Mouse (Mus musculus): ENCODE measurements around the gene Xpo1. TPM values are rescaled to one million over a fixed set of nuclear protein-coding genes. Genes with fewer than 3 reads are reported as not detected.
A peak's percentile ranks its signal among the peaks of the same experiment; 100 is the strongest.

Gene Xpo1
- total RNA-seq (2021), result 100 to 1,000 TPM; 122 to 123 TPM

GRCm38 (mm10) chr11:23255427-23256193 is at the start of gene Xpo1:
Gene Xpo1, plus strand, starts transcription at chr11:23256041.
- peak; percentile 100 for DNase-seq
- intact Hi-C loops (cut with DNase I), result loop anchor here (10.0 kb wide), 1 partner anchor 111 kb away; no protein-coding TSS in a partner anchor

GRCm38 (mm10) chr11:23209717-23210116 is 46.1 kb upstream of the Xpo1 start:
- DNase-seq, result no peak
- intact Hi-C loops (cut with DNase I), result no loop called here

GRCm38 (mm10) chr11:23210590-23211510 is 45.0 kb upstream of the Xpo1 start:
- intact Hi-C loops (cut with DNase I), result no loop called here
- DNase-seq, result peak; percentile 18

- intact Hi-C loops (cut with DNase I), result no loop called here
- no peak for DNase-seq
Observed at GRCm38 (mm10) chr11:23217430-23217829, 38.4 kb upstream of the Xpo1 start.

GRCm38 (mm10) chr11:23236015-23236414 is 19.8 kb upstream of the Xpo1 start:
- DNase-seq, result no peak
- intact Hi-C loops (cut with DNase I), result no loop called here

GRCm38 (mm10) chr11:23253931-23254330 is 1.9 kb upstream of the Xpo1 start:
- intact Hi-C loops (cut with DNase I), result loop anchor here (10.0 kb wide), 1 partner anchor 109 kb away; no protein-coding TSS in a partner anchor
- no peak for DNase-seq

GRCm38 (mm10) chr11:23254548-23254947 is 1.3 kb upstream of the Xpo1 start:
- no peak for DNase-seq
- intact Hi-C loops (cut with DNase I), result loop anchor here (10.0 kb wide), 1 partner anchor 110 kb away; no protein-coding TSS in a partner anchor

- DNase-seq, result no peak
- intact Hi-C loops (cut with DNase I), result loop anchor here (10.0 kb wide), 1 partner anchor 110 kb away; no protein-coding TSS in a partner anchor
Observed at GRCm38 (mm10) chr11:23255053-23255426, 801 bp upstream of the Xpo1 start.

GRCm38 (mm10) chr11:23256194-23256802 is 457 bp downstream of the Xpo1 start:
- intact Hi-C loops (cut with DNase I), result loop anchor here (10.0 kb wide), 1 partner anchor 111 kb away; no protein-coding TSS in a partner anchor
- DNase-seq, result no peak

GRCm38 (mm10) chr11:23256803-23257704 is 1.2 kb downstream of the Xpo1 start:
- intact Hi-C loops (cut with DNase I), result loop anchor here (10.0 kb wide), 1 partner anchor 112 kb away; no protein-coding TSS in a partner anchor
- peak; percentile 59 for DNase-seq

GRCm38 (mm10) chr11:23259073-23259472 is 3.2 kb downstream of the Xpo1 start:
- no peak for DNase-seq
- intact Hi-C loops (cut with DNase I), result loop anchor here (10.0 kb wide), 1 partner anchor 114 kb away; no protein-coding TSS in a partner anchor

GRCm38 (mm10) chr11:23259481-23259880 is 3.6 kb downstream of the Xpo1 start:
- intact Hi-C loops (cut with DNase I), result loop anchor here (10.0 kb wide), 1 partner anchor 115 kb away; no protein-coding TSS in a partner anchor
- no peak for DNase-seq

- intact Hi-C loops (cut with DNase I), result no loop called here
- DNase-seq, result no peak
Observed at GRCm38 (mm10) chr11:23260186-23260585, 4.3 kb downstream of the Xpo1 start.

GRCm38 (mm10) chr11:23261490-23261889 is 5.6 kb downstream of the Xpo1 start:
- intact Hi-C loops (cut with DNase I), result no loop called here
- DNase-seq, result no peak

- intact Hi-C loops (cut with DNase I), result no loop called here
- no peak for DNase-seq
Observed at GRCm38 (mm10) chr11:23264949-23265348, 9.1 kb downstream of the Xpo1 start.

GRCm38 (mm10) chr11:23271770-23272724 is 16.2 kb downstream of the Xpo1 start:
- intact Hi-C loops (cut with DNase I), result loop anchor here (5.0 to 10.0 kb wide), 2 partner anchors 265 to 637 kb away; partner anchors contain the start of gene Fam161a
- no peak for DNase-seq

GRCm38 (mm10) chr11:23275780-23276179 is 19.9 kb downstream of the Xpo1 start:
- intact Hi-C loops (cut with DNase I), result loop anchor here (5.0 to 10.0 kb wide), 2 partner anchors 283 to 641 kb away; partner anchors contain the start of gene Cct4
- no peak for DNase-seq

- intact Hi-C loops (cut with DNase I), result loop anchor here (10.0 kb wide), 1 partner anchor 320 kb away; no protein-coding TSS in a partner anchor
Observed at GRCm38 (mm10) chr11:23284469-23284868, 28.6 kb downstream of the Xpo1 start.

More at GRCm38 (mm10) chr11:23284469-23284868, 28.6 kb downstream of the Xpo1 start:
- no peak for DNase-seq

Data from left cerebral cortex, postnatal 4 days (tissue).